Mouse (Mus musculus) MEL (cell line): Measurements from ENCODE around the gene Dstyk. TPM values are rescaled to one million over a fixed set of nuclear protein-coding genes. Genes with fewer than 3 reads are reported as not detected.

Experiments
- DNase-seq: peaks from one replicate; pipeline ENCODE4 v3.0.0; 2011; ENCODE audit warnings: low read depth, low spot score
- H3K27ac ChIP-seq: 2 replicates; pipeline ENCODE4 v1.5.1; 2012; ENCODE audit warnings: low read depth, mild to moderate bottlenecking, control low read depth, low read length, moderate library complexity; ENCODE audit not compliant: control insufficient read depth
- H3K27me3 ChIP-seq, 2 experiments: fragments of 150-350 bp in 1 of 2; sonication (generic) in 1 of 2; 2 replicates each; pipeline ENCODE4 v1.6.1; 2012; ENCODE audit warnings: low read length in 2 of 2, mild to moderate bottlenecking in 2 of 2, improper control_type of control experiment in 1 of 2, moderate library complexity in 1 of 2; ENCODE audit not compliant: insufficient read depth in 2 of 2, control insufficient read depth in 1 of 2
- H3K36me3 ChIP-seq, 2 experiments: 2 replicates each; pipeline ENCODE4 v1.6.1; 2012 to 2014; ENCODE audit warnings: low read length in 2 of 2, improper control_type of control experiment in 1 of 2, inconsistent platforms in 1 of 2, mild to moderate bottlenecking in 1 of 2; ENCODE audit not compliant: insufficient read depth in 2 of 2, control insufficient read depth in 1 of 2
- H3K4me1 ChIP-seq, 2 experiments: fragments of 150-350 bp in 1 of 2; sonication (generic) in 1 of 2; 2 replicates each; pipeline ENCODE4 v1.6.1; 2012; ENCODE audit warnings: low read length in 2 of 2, improper control_type of control experiment in 1 of 2, mild to moderate bottlenecking in 1 of 2; ENCODE audit not compliant: insufficient read depth in 2 of 2, control insufficient read depth in 1 of 2
- H3K4me3 ChIP-seq, 2 experiments: fragments of 150-350 bp in 1 of 2; sonication (generic) in 1 of 2; 2 replicates each; pipeline ENCODE4 v1.5.1; 2012; ENCODE audit warnings: low read depth in 2 of 2, low read length in 2 of 2, mild to moderate bottlenecking in 2 of 2, moderate library complexity in 2 of 2, control low read depth in 1 of 2, improper control_type of control experiment in 1 of 2; ENCODE audit not compliant: control insufficient read depth in 1 of 2, insufficient read depth in 1 of 2
- H3K79me2 ChIP-seq: 2 replicates; pipeline ENCODE4 v1.6.1; 2012; ENCODE audit warnings: mild to moderate bottlenecking, low read length, moderate library complexity; ENCODE audit not compliant: control insufficient read depth, poor library complexity, insufficient read depth
- H3K9ac ChIP-seq: 2 replicates; pipeline ENCODE4 v1.6.1; 2012; ENCODE audit warnings: low read depth, mild to moderate bottlenecking, control low read depth, low read length, moderate library complexity; ENCODE audit not compliant: control insufficient read depth, poor library complexity, severe bottlenecking
- H3K9me3 ChIP-seq: fragments of 150-350 bp; sonication (generic); replicated peaks from 2 replicates; pipeline ENCODE4 v1.6.1; 2012; ENCODE audit warnings: mild to moderate bottlenecking, low read length, improper control_type of control experiment, moderate library complexity; ENCODE audit not compliant: insufficient read depth
- CHD2 ChIP-seq: IDR thresholded peaks from 2 replicates; pipeline ENCODE4 v1.6.1; 2011; ENCODE audit warnings: low read length, improper control_type of control experiment
- E2F4 ChIP-seq: IDR thresholded peaks from 2 replicates; pipeline ENCODE4 v1.6.1; 2011; ENCODE audit warnings: low read depth, low read length, improper control_type of control experiment, borderline replicate concordance
- EP300 ChIP-seq, 2 experiments: IDR thresholded peaks; 2 replicates each; pipeline ENCODE4 v1.6.1; 2011; ENCODE audit warnings: improper control_type of control experiment in 2 of 2, low read length in 2 of 2, low read depth in 1 of 2, mild to moderate bottlenecking in 1 of 2
- GABPA ChIP-seq: IDR thresholded peaks from 2 replicates; pipeline ENCODE4 v1.6.1; 2012; ENCODE audit warnings: low read depth, mild to moderate bottlenecking, inconsistent platforms, low read length, improper control_type of control experiment, moderate library complexity
- KAT2A ChIP-seq: conservative IDR thresholded peaks from 2 replicates; pipeline ENCODE4 v1.6.1; 2012; ENCODE audit warnings: low read depth, low read length, improper control_type of control experiment, inconsistent platforms
- MXI1 ChIP-seq: IDR thresholded peaks from 2 replicates; pipeline ENCODE4 v1.6.1; 2011; ENCODE audit warnings: mild to moderate bottlenecking, low read depth, low read length, improper control_type of control experiment
- MYB ChIP-seq: IDR thresholded peaks from 2 replicates; pipeline ENCODE4 v1.6.1; 2011; ENCODE audit warnings: mild to moderate bottlenecking, low read depth, low read length, improper control_type of control experiment
- NELFE ChIP-seq: IDR thresholded peaks from 2 replicates; pipeline ENCODE4 v1.6.1; 2011; ENCODE audit warnings: low read depth, low read length, improper control_type of control experiment
- POLR2AphosphoS5 ChIP-seq: IDR thresholded peaks from 2 replicates; pipeline ENCODE4 v1.6.1; 2012; ENCODE audit warnings: low read depth, borderline replicate concordance, mild to moderate bottlenecking, inconsistent platforms, low read length, moderate library complexity, mixed read lengths
- RCOR1 ChIP-seq: IDR thresholded peaks from 2 replicates; pipeline ENCODE4 v1.6.1; 2012; ENCODE audit warnings: low read depth, mild to moderate bottlenecking, inconsistent platforms, low read length, improper control_type of control experiment
- SMC3 ChIP-seq: IDR thresholded peaks from 2 replicates; pipeline ENCODE4 v1.6.1; 2011; ENCODE audit warnings: low read depth, low read length, improper control_type of control experiment
- TBP ChIP-seq: IDR thresholded peaks from 2 replicates; pipeline ENCODE4 v1.8.0; 2011; ENCODE audit warnings: low read depth, low read length, improper control_type of control experiment
- TCF12 ChIP-seq: IDR thresholded peaks from 2 replicates; pipeline ENCODE4 v1.6.1; 2014; ENCODE audit warnings: low read depth, mild to moderate bottlenecking, inconsistent platforms, low read length, improper control_type of control experiment, moderate library complexity
- USF1 ChIP-seq: IDR thresholded peaks from 2 replicates; pipeline ENCODE4 v1.6.1; 2014; ENCODE audit warnings: low read depth, mild to moderate bottlenecking, inconsistent platforms, low read length, improper control_type of control experiment, moderate library complexity
- polyA plus RNA-seq, 2 experiments: library from polyadenylated mRNA; stranded (reverse) in 1 of 2; unstranded in 1 of 2; fragments of >175 nt in 1 of 2; fragments of >200 nt in 1 of 2; gene quantifications; 2 replicates each; pipeline versions ENCODE4 v1.2.1 to v1.2.4; 2012; ENCODE audit warnings: low replicate concordance in 2 of 2, low read depth in 1 of 2; ENCODE audit not compliant: insufficient read length in 2 of 2, insufficient read depth in 1 of 2, missing spikeins in 1 of 2
- total RNA-seq: library from RNA; depleted of rRNA; stranded (reverse); fragments of 300-350 nt; gene quantifications from 2 replicates; pipeline ENCODE4 v1.2.3, GENCODE M21; 2012

Dstyk gene
- total and polyA plus RNA-seq, 3 experiments = 2.4 to 4.5 TPM; not detected in 1

DNA sequence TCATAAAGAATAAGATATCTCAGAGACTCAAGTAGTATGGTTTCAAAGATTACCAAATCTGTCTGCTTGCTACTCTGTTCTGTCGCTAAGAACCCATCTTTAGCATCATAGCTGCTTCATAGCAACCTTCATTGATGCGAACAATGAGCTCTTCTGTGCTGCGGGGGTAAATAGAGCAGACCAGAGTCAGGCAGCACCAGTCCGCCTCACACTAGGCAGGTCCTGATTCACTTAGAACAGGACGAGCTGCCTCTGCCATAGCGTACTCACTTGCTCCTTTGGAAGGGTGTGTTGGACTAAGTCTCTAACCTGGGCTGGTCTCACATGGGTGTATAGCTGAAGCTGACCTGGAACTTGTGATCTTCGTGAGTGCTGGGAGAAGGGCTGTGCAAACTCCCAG, 88.7 kb downstream of the Dstyk start, which contains the start of gene Tmem81:
Gene Tmem81 (plus strand): TSS at position 173 of the 400 bp plus-strand sequence.
- TF ChIP-seq TBP (no peak), EP300 (IDR thresholded peaks at IDR 0.05; ENCODE audit: low read depth in 1 of 2, low read length in 2 of 2) (no peak), POLR2AphosphoS5 (no peak), USF1 (no peak)
- H3K9me3 ChIP-seq = no peaks in the 10 kb centered on the region
- H3K27me3 ChIP-seq = no peaks in the 10 kb centered on the region
- peaks cover 0 to 12% of the 10 kb centered on the region in 2 experiments; a peak in 2 of 4 replicates for H3K36me3 ChIP-seq
- no peaks in the 10 kb centered on the region for H3K4me1 ChIP-seq
- no peak within 1 kb of the TSS for H3K27ac ChIP-seq
- no peak for DNase-seq
- H3K79me2 ChIP-seq = no peaks in the 10 kb centered on the region
- H3K4me3 ChIP-seq = no peak within 1 kb of the TSS
- H3K9ac ChIP-seq = no peak within 1 kb of the TSS

GRCm38 (mm10) chr1:132506656-132507055, 89.3 kb downstream of the Dstyk start:
- TF ChIP-seq TCF12 (no peak), RCOR1 (no peak), E2F4 (no peak), SMC3 (no peak), CHD2 (no peak), NELFE (no peak), KAT2A (no peak)
- H3K4me3 ChIP-seq = no peak overlapping the region
- DNase-seq = no peak
- no peak overlapping the region for H3K9ac ChIP-seq
- H3K9me3 ChIP-seq = no peaks in the 10 kb centered on the region
- H3K36me3 ChIP-seq = peaks cover 0 to 10% of the 10 kb centered on the region in 2 experiments; a peak in 2 of 4 replicates
- H3K27me3 ChIP-seq = no peaks in the 10 kb centered on the region
- no peak overlapping the region for H3K27ac ChIP-seq
- no peaks in the 10 kb centered on the region for H3K4me1 ChIP-seq
- no peaks in the 10 kb centered on the region for H3K79me2 ChIP-seq

- Histone ChIP-seq H3K36me3 (peaks cover 0 to 3% of the 10 kb centered on the region in 2 experiments; a peak in 2 of 4 replicates), H3K27me3 (no peaks in the 10 kb centered on the region; a peak in 1 of 4 replicates), H3K27ac (no peak overlapping the region), H3K4me3 (no peak overlapping the region), H3K9me3 (no peaks in the 10 kb centered on the region), H3K9ac (no peak overlapping the region), H3K79me2 (no peaks in the 10 kb centered on the region), H3K4me1 (no peaks in the 10 kb centered on the region)
- DNase-seq = no peak
- TF ChIP-seq MXI1 (no peak), GABPA (no peak), USF1 (no peak), NELFE (no peak), MYB (no peak)
Observed at GRCm38 (mm10) chr1:132509771-132510170, 92.4 kb downstream of the Dstyk start.
